Mouse (Mus musculus) gastrocnemius, postnatal 4 days (tissue): ENCODE measurements around the gene Sema4f. TPM values are rescaled to one million over a fixed set of nuclear protein-coding genes. Genes with fewer than 3 reads are reported as not detected.

Experiments used
- DNase-seq, 2 experiments: peaks; one replicate each; pipeline ENCODE4 v3.0.0; 2021 to 2022; ENCODE audit warnings: low spot score in 2 of 2, mixed read lengths in 2 of 2
- total RNA-seq, 2 experiments: library from RNA; stranded (reverse); gene quantifications; 2 replicates each; pipeline ENCODE4 v1.2.3; 2021

Gene Sema4f
- total RNA-seq, 2 experiments from 2014 or later: 0.78 to 1.0 TPM

- no peak for DNase-seq
Observed at GRCm38 (mm10) chr6:82916459-82916858, 23.1 kb downstream of the Sema4f start.

- DNase-seq: peak in 1 of 2 experiments; percentile 44
Observed at GRCm38 (mm10) chr6:82915889-82916288, 23.7 kb downstream of the Sema4f start.

DNA sequence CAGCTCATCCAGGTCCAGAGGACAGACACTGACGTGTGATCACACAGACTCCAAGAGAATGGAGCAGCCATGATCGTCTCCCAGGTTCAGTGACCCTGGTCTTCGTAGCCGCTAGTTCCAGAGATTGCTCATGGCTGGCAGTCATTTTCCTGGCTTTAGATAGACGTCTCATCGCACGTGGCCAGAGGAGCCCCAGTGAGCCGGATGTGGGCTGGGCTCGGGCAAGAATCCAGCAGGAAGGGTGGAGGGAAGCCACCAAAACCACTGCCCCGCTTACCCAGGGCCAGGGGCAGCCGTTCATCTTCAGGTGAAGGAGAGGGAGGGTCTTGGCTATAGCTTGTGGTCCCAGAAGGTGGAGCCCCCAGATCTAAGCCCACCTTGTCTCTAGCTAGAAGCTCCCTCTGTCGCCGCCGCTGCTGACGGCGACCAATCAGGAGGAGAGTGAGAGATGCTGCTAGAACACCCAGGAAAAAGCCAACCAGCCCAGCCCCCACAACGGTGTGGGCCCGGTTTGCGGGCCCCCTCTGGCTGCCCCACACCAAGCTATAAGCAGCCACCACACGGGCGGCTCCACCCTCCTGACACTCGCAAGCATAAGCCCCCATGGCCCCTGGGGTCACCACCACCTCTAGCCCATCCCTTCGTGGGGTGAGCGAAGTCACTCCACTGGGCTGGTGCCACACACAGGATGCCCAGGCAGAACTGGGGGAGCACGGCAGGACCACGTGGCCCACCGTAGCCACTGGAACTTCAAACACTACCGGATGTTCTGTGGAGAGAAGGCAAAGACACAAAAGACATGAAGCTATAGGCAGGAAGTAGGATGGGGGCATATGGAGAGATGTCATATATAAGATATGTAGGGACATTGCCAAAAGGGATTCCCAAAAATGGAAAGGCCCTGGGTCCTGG, 26.0 kb downstream of the Sema4f start:
- no peak for DNase-seq

GRCm38 (mm10) chr6:82911303-82911702, 28.3 kb downstream of the Sema4f start:
- DNase-seq: no peak

DNA sequence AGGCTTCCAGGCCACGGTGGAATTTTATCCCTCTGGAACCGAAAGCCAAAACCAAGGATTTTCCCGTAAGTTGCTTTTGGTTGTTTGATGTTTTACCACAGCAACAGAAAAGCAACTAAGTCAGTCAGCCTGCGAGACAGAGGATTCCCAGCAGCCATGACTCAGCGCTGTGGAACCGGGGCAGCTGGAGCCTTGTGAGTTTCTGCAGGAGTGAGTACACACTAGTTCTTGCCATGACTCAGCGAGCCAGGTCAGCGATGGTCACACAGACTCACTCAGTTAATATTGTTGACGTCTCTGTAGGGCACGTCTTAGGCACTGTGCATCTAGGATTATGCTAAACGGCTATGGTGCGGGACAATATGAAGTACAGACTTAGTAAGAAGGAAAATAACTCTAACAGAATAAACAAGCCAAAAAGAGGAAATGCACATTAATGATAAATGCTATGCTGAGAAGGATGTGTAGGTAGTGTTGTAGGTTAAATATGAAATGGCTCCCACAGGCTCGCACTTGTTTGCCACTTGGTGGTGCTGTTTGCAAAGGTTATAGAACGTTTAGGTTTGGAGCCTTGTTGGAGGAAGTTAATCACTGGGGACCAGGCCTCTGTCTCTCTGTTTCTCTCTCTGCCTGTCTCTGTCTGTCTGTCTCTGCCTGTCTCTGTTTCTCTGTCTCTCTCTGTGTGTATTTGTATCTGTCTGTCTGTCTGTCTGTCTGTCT, 30.3 kb downstream of the Sema4f start:
- DNase-seq: no peak

DNA sequence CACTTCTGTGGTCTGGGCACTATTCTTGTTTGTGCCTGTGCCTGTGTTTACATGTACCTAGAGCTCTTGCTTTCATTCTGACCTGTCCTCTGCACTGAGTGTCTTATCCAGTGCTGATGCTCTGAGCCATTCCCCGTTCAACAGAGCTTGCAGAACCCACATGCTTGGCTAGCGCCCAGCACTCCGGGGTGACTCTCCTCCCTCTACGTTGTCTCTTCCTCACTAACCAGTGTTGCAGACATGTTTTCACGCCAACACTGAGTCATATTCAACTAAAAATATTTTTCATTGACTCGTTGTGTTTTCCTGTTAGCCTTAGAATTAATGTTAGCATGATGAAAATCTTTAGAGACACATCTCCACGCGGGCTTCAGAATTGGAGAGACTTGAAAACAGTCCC, 31.5 kb downstream of the Sema4f start:
- DNase-seq: no peak

GRCm38 (mm10) chr6:82906985-82907384, 32.6 kb downstream of the Sema4f start:
- no peak for DNase-seq

DNA sequence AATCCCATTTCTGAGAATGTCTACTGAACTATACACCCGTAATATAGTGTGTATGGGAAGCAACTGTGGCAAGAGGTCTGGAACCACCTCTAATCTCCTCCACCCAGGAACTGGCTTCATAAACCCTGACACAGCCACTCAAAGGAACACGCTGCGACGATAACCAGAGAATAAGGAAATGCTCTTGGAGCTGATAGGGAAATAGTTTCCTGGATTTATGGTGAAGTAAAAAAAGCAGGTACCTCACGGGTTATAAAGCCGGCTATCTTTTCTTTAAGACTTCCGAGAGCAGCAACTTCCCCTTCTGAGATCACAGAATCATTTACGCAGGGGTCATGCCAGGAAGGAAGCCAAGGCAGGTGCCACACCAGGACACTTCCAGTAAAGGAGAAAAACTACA, 37.0 kb downstream of the Sema4f start:
- no peak for DNase-seq

DNA sequence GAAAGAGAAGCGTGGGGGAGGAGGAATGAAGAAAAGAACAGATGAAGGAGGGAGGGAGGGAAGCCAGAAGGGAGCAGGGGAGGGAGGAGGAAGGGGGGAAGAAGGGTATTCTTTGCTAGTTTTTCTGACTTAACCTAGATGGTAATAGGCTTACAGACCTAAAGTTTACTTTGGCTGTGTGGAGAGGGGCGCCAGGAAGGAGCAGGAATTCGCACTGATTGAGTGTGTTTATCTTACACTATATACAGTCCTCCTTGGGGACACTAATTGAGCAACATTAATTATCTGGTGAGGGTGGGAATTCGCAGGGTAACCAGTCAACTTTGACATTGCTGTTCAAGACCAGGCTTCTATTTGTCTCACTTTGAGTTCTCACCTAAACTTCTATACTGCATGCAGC, 40.8 kb downstream of the Sema4f start:
- DNase-seq: no peak

DNA sequence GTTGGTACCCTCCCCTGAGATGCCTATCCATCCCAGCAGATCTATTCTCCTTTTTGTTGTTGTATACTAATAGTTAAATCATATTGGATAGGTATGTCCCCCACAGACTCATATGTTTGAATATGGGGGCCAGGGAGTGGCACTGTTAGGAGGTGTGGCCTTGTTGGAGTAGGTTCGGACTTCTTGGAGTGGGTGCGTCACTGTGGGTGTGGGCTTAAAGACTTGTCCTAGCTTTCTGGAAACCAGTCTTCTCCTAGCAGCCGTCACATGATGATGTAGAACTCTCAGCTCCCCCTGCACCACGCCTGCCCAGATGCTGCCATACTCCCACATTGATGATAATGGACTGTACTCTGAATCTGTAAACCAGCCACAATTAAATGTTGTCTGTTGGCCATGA, 41.3 kb downstream of the Sema4f start:
- no peak for DNase-seq

- no peak for DNase-seq
Observed at GRCm38 (mm10) chr6:82897311-82897710, 42.3 kb downstream of the Sema4f start.

- DNase-seq: no peak
Observed at GRCm38 (mm10) chr6:82893415-82893814, 46.2 kb downstream of the Sema4f start.

GRCm38 (mm10) chr6:82892540-82892939, 47.0 kb downstream of the Sema4f start:
- DNase-seq: no peak

DNA sequence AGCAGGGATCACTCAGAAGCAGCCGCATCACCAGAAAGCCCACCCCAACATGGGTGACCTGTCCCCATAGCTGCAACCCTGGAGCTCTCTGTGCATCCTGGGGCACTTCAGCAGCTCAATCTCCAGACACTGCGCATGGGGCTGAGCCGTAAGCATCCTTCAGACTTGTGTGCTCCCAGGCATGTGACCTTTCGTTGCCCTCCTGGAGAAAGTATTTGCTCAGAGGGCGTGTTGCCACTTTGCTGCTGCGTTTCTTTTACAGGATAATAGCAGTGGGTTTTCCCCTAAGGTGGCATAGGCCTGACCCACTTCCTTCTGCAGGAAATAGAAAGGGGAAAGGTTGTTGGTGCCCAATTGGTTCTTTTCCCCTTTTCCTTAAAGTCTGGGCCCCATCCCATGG, 48.1 kb downstream of the Sema4f start:
- DNase-seq: no peak

DNA sequence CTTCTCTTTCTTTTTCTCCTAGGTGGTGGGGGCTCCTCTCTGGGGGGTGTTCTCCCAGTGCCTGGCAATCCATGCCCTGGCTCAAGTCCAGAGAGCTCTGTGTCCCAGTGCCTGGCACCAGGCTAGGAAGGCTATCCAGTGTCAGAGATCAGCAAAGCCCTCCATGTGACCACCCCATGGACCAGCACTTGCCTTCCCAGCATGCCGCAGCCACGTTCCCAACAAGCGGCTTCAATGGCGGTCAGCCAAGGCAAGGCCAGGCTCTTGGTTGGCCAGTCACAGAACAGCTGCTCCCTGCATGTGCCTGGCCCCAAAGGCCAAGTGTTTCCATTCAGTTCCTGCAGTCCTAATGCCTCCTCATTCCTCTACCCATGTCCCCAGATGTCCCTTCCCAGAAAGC, 53.2 kb downstream of the Sema4f start:
- DNase-seq: peak; percentile 35 to 73

- DNase-seq: no peak
Observed at GRCm38 (mm10) chr6:82885909-82886308, 53.7 kb downstream of the Sema4f start.

DNA sequence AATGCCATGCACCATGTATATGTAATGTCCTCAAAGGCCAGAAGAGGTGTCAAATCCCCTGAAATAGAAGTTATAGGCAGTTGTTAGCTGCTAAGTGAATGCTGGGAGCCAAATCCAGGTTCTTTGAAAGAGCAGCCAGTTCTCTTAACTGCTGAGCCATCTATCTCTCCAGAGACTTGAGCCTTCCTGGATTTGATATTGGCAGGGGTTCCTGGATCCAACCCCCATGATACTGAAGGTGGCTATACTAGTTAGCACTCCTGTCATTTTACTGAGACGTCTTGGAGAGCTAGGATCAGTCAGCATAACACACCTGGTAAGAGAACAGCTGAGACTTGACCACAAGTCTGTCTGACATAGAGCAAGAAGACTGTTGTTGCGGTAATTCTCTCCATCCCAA, 54.1 kb downstream of the Sema4f start:
- DNase-seq: no peak

- no peak for DNase-seq
Observed at GRCm38 (mm10) chr6:82884570-82884969, 55.0 kb downstream of the Sema4f start.

- peak; percentile 36 to 61 for DNase-seq
Observed at GRCm38 (mm10) chr6:82881485-82882096, 58.0 kb downstream of the Sema4f start.

GRCm38 (mm10) chr6:82880807-82881206, 58.8 kb downstream of the Sema4f start:
- no peak for DNase-seq

DNA sequence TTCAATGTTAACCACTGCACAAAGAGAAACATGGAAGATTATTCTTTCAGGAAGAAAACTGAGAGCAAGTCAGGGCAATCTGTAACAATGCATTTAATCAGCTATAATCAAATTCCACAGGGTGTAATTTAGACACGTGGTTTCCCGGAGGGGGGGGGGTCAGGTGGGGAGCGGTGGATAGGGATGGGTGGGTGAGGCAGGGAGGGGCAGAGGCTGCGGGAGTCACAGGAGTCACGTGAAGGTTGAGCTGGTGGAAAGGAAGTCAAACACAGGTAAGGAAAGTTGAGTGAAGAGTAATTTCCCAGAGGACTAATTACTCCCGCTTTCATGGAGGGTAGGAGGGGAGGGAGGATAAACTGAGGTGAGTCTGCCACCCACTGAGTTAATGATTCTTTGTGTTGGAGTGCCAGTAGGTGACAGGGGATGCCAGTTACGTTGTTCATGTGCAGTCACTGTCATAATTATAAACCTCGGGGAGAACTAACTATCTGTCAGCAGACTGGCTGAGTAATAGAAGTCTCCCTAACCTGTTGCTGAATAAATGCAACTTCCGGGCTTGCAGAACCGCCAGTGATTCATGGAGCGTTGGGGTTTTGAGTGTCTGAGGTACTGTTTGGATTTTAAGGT, 60.0 kb downstream of the Sema4f start:
- no peak for DNase-seq
